ENCODE assay signal across 11 mouse cellular contexts in genomic region chrX:153389291-153389690, GRCm38 (mm10).
A peak's percentile ranks its signal among the peaks of the same experiment; 100 is the strongest.
DNase-seq lines count a peak whose midpoint lies in the region; ATAC-seq lines count a peak whose summit lies in the region.
"Had no signal": no experiment of that assay in that cellular context is flagged by ENCODE, and none has a peak within 500 bp of the region (broad histone marks: within the 10 kb centered on the region; RNA-seq: fewer than 3 reads in every experiment).

No protein-coding gene starts in this region.

- H3K36me3 ChIP-seq in splenic B cell, adult 2 months (ENCODE audit: control insufficient read depth, insufficient read depth, low read length, poor library complexity, severe bottlenecking) = no peaks in the 10 kb centered on the region
- H3K36me3 ChIP-seq: limb, embryonic 15.5 days had no signal

- H3K27me3 ChIP-seq in splenic B cell, adult 2 months (ENCODE audit: control insufficient read depth, insufficient read depth, low read length, poor library complexity, severe bottlenecking) = no peaks in the 10 kb centered on the region
- H3K27me3 ChIP-seq: limb, embryonic 15.5 days had no signal

- no peak for ATAC-seq in megakaryocyte, adult 5-6 weeks (ENCODE audit: poor library complexity, severe bottlenecking)

- peak; percentile 7 to 22 for DNase-seq in cerebellum, postnatal 36 days
- DNase-seq in cerebellum, adult 8-10 months = no peak
- DNase-seq in kidney, postnatal 10 days = peak; percentile 29
- no peak for DNase-seq in kidney, adult 18-20 months
- peak; percentile 6 for DNase-seq in thymus, postnatal 4 days
- DNase-seq in thymus, postnatal 14 days = no peak
- peak; percentile 0 for DNase-seq in splenic B cell, adult 2 months (ENCODE audit: low read depth, low spot score)
- DNase-seq: right cerebral cortex, postnatal 14 days; thymus, adult 2 months had no signal

Comparison
In these comparisons a context has a peak if more than half of its experiments do, and no peak if none do; other contexts are left out.
1. DNase-seq: peak in cerebellum, postnatal 36 days (2 of 2), kidney, postnatal 10 days (single experiment), thymus, postnatal 4 days (single experiment) and splenic B cell, adult 2 months (single experiment); none in cerebellum, adult 8-10 months (single experiment), kidney, adult 18-20 months (single experiment) and thymus, postnatal 14 days (single experiment).